Mouse (Mus musculus) small intestine, adult 2 months (tissue): ENCODE data around the gene Chd3. TPM values are rescaled to one million over a fixed set of nuclear protein-coding genes. Genes with fewer than 3 reads are reported as not detected.

ENCODE experiments used
- H3K27ac ChIP-seq: fragments of 200-500 bp; 2 replicates; pipeline ENCODE4 v1.5.1; 2012; ENCODE audit warnings: low read depth, low read length, control low read depth, inconsistent platforms; ENCODE audit not compliant: insufficient read depth
- H3K27me3 ChIP-seq: fragments of 200-500 bp; 2 replicates; pipeline ENCODE4 v1.6.1; 2012; ENCODE audit warnings: mild to moderate bottlenecking, moderate library complexity, low read length, inconsistent platforms; ENCODE audit not compliant: control insufficient read depth, insufficient read depth
- H3K36me3 ChIP-seq: fragments of 200-500 bp; 2 replicates; pipeline ENCODE4 v1.6.1; 2012; ENCODE audit warnings: mild to moderate bottlenecking, low read length, control low read depth, inconsistent platforms; ENCODE audit not compliant: control insufficient read depth, insufficient read depth
- H3K4me1 ChIP-seq: fragments of 200-500 bp; 2 replicates; pipeline ENCODE4 v1.6.1; 2012; ENCODE audit warnings: low read length, inconsistent platforms, mixed read lengths; ENCODE audit not compliant: control insufficient read depth, insufficient read depth, insufficient read length
- H3K4me3 ChIP-seq: fragments of 200-500 bp; 2 replicates; pipeline ENCODE4 v1.5.1; 2012; ENCODE audit warnings: low read depth, mild to moderate bottlenecking, control low read depth, inconsistent platforms, low read length, moderate library complexity
- CTCF ChIP-seq: fragments of 200-500 bp; IDR thresholded peaks from 2 replicates; pipeline ENCODE4 v1.5.1; 2012; ENCODE audit warnings: low read depth, mild to moderate bottlenecking, control low read depth, inconsistent platforms, low read length, moderate library complexity, mixed read lengths; ENCODE audit not compliant: insufficient replicate concordance, insufficient read length; ENCODE audit errors: extremely low read depth
- POLR2A ChIP-seq: fragments of 200-500 bp; IDR thresholded peaks from 2 replicates; pipeline ENCODE4 v1.6.1; 2012; ENCODE audit warnings: low read depth, mild to moderate bottlenecking, control low read depth, inconsistent platforms, low read length, moderate library complexity
- WGBS: fragments of 180-500 bp; shearing (Covaris S2); methylation state at CpG from one replicate; pipeline ENCODE4 v1.1.7; 2018; 5-methylcytosine and 5-hydroxymethylcytosine counted together
- polyA plus RNA-seq: library from polyadenylated mRNA; depleted of rRNA; stranded (reverse); fragments of >200 nt; gene quantifications from 2 replicates; pipeline ENCODE4 v1.2.3, GENCODE M21; 2012

Chd3 gene
- polyA plus RNA-seq, 1 experiment = 240 TPM

DNA sequence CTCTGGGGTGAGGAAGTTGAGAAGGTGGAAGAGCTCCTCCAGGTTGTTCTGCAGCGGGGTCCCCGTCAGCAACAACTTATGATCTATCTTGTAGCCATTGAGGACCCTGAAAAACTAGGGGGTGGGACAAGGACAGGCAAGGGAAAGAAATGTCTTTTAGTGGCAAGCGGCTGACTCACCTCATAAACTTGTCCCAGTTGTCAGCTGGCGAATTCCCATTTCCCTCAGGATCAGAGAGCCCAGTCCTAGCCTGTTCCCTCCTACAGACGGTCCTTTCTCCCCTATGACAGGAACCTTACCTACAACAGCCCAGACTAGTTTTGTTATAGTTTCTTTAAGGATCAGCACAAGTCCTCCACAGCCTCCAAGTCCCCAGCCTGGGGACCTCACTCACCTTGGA is 12.7 kb downstream of the Chd3 start:
- no peaks in the 10 kb centered on the region for H3K27me3 ChIP-seq
- H3K4me3 ChIP-seq = no peak overlapping the region
- peaks cover 6% of the 10 kb centered on the region; the same call in 1 of the 2 replicates for H3K4me1 ChIP-seq
- no peak for TF ChIP-seq CTCF
- TF ChIP-seq POLR2A = no peak
- WGBS = 94% methylated on average over 5 of the region's 5 CpGs
- peaks cover 93% of the 10 kb centered on the region for H3K36me3 ChIP-seq
- H3K27ac ChIP-seq = no peak overlapping the region

DNA sequence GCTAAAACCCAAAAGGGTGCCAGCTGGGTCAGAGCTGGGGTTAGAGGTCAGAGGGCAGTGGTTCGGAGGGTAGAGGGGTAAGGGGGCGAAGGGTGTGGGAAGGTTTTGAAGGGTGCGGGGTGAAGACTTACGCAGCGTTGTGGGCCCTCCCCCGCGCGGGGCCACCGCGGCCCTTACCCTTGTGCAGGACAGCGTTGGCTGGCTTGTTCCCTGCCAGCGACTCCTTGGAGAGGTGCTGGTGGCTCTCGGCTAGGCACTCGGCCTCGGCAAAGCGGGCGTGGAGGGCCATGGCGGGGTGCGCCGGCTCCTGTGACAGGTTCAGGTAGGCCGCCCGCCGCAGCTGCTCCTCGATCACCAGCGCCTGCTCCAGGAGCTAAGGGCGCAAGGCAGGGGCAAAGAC is 22.8 kb downstream of the Chd3 start:
- Histone ChIP-seq H3K4me1 (no peaks in the 10 kb centered on the region), H3K4me3 (no peak overlapping the region), H3K36me3 (peaks cover 77% of the 10 kb centered on the region), H3K27me3 (no peaks in the 10 kb centered on the region), H3K27ac (no peak overlapping the region)
- 92% methylated on average over 23 of the region's 26 CpGs for WGBS
- no peak for TF ChIP-seq POLR2A
- no peak for TF ChIP-seq CTCF

DNA sequence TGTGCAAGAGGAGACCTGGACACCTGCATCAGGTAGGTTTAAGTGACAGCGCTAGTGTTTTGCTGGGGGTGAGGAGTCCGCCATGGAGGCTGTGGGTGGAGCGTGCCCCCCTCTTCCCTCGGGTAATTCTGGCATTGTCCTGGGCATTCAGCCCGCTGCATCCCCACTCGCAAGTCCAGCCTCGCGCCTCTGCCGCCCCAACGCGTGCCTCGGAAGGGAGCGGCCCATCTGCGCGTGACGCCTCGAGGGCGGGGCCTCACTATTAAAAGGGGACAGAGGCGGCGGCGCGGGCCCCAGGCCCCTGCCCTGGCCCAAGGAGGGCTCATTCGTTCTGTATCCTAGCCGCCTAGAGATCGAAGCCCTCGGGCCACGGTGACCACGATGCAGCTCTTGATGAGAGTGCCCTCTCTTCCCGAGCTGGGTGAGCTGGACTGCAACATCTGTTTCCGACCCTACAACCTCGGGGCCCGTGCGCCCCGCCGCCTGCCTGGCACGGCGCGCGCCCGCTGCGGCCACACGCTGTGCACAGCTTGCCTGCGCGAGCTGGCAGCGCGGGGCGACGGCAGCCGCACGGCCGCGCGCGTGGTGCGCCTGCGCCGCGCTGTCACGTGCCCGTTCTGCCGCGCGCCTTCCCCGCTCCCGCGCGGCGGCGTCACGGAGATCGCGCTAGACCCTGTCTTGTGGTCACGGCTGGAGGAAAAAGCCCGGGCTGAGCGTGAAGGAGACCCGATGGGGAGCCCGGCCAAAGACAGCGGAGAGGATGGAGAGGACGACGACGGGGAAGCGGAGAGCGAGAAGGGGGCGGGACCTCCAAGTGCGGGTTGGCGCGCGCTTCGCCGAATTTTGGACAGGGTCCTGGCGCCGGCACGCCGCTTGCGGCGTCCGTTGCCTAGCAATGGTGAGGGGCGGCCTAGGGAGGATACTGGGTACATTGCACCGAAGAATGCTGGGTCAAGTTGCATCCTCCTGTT is 28.8 kb downstream of the Chd3 start, which contains the start of gene Rnf227:
Gene Rnf227 (plus strand): TSS at position 301 of the 971 bp plus-strand sequence.
- peaks cover 20% of the 10 kb centered on the region for H3K36me3 ChIP-seq
- H3K27ac ChIP-seq = no peak within 1 kb of the TSS
- H3K4me1 ChIP-seq = peaks cover 10% of the 10 kb centered on the region

DNA sequence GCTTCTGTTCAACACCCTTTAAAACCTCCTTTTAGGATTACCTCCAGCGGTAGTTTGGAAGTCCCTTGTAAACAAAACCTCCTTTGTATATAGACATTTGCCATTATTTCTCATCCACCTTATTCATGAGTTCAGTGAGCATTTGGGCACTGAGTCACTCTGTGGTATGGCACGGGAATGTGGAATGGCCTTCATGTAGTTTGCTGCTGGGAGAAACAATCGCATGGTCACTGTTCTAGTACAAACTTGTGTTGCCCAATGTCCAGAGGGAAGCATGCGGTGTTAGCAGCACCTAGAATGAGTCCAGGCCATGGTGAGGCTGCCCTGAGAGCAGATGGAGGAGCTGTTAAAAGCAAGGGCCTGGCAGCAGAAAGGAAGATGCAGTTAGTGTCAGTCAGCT is 34.4 kb downstream of the Chd3 start:
- TF ChIP-seq CTCF = no peak
- TF ChIP-seq POLR2A = no peak
- H3K27me3 ChIP-seq = no peaks in the 10 kb centered on the region
- H3K36me3 ChIP-seq = no peaks in the 10 kb centered on the region
- WGBS = 72% methylated on average over 4 of the region's 4 CpGs
- H3K4me1 ChIP-seq = 0 out of 2 replicates have a peak, but pooled peaks cover 6% of the 10 kb centered on the region
- no peak overlapping the region for H3K27ac ChIP-seq
- no peak overlapping the region for H3K4me3 ChIP-seq

More for the DNA sequence above, 28.8 kb downstream of the Chd3 start, which contains the start of gene Rnf227:
- TF ChIP-seq POLR2A (no peak), CTCF (no peak)
- peaks cover 3% of the 10 kb centered on the region; the same call in 1 of the 2 replicates for H3K27me3 ChIP-seq
- 3% methylated on average over 99 of the region's 99 CpGs for WGBS
- peak within 1 kb of the TSS; percentile 72 for H3K4me3 ChIP-seq

DNA sequence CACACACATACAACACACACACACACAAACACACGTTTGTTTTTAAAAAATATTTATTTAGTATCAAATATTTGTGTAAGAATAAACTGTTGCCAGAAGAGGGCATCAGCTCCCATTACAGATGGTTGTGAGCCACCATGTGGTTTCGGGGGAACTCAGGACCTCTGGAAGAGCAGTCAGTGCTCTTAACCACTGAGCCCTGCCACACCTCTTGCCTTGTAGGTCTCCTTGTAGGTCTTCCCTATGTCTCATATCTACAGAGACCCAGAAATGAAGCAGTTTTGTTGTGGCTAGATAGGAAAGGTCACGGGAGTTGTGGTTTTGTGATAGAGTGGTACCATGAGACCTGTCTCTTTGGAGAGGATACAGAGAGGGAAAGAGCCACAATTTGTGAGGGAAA is 35.3 kb downstream of the Chd3 start:
- no peaks in the 10 kb centered on the region for H3K27me3 ChIP-seq
- no peaks in the 10 kb centered on the region for H3K36me3 ChIP-seq
- TF ChIP-seq POLR2A = no peak
- no peak; the same call in 1 of the 2 replicates for TF ChIP-seq CTCF
- no peak overlapping the region for H3K27ac ChIP-seq
- 56% methylated on average over 3 of the region's 3 CpGs for WGBS
- H3K4me3 ChIP-seq = no peak overlapping the region
- 0 out of 2 replicates have a peak, but pooled peaks cover 6% of the 10 kb centered on the region for H3K4me1 ChIP-seq

DNA sequence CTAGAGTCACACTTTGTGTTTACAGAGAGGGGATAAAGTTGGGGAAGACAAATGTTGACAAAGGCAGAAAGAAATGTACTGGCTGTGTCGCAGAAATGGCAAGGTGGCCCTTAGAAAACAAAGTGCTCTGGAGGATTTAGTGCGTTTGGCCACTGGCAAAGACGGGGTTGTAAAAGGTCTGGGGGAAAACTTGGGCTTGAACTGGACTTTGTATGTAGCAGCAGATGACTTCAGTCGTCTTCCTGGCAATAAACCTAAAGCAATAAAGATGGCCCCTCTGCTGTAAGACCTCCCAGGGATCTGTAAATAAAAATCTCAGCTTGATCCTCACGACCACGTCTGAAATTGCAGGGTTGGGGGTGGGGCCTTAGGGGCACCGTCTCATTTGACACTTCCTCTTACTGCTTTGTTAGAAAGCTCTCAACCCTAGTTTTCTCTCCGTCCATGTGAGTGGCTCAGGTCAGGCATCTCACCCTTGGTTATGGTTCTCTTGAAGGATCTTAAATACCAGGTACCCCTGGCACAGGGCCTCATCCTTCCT is 36.4 kb downstream of the Chd3 start:
- Histone ChIP-seq H3K4me1 (0 out of 2 replicates have a peak, but pooled peaks cover 6% of the 10 kb centered on the region), H3K27ac (no peak overlapping the region), H3K27me3 (no peaks in the 10 kb centered on the region), H3K36me3 (no peaks in the 10 kb centered on the region), H3K4me3 (no peak overlapping the region)
- 29% methylated on average over 8 of the region's 8 CpGs for WGBS
- TF ChIP-seq CTCF (no peak), POLR2A (no peak)
